Mouse (Mus musculus): ENCODE data around the gene Carnmt1.

GRCm38 (mm10) chr19:18735901-18736300, 65.3 kb downstream of the Carnmt1 start:
- TF ChIP-seq POLR2A (IDR thresholded peaks at IDR 0.05; ENCODE audit: borderline replicate concordance, extremely low read depth, insufficient read depth, insufficient read length, poor library complexity, severe bottlenecking) (no peak), CTCF (IDR thresholded peaks at IDR 0.05; ENCODE audit: borderline replicate concordance, extremely low read depth, insufficient read depth, insufficient read length) (no peak)
